Comparison of ENCODE assay signal across 8 mouse cellular contexts in genomic region chr19:3906326-3906725, GRCm38 (mm10). TPM values are rescaled to one million over a fixed set of nuclear protein-coding genes. Genes with fewer than 3 reads are reported as not detected.
DNase-seq lines count a peak whose midpoint lies in the region; ATAC-seq and TF ChIP-seq lines count a peak whose summit lies in the region.

No protein-coding gene starts in this region.

- TF ChIP-seq POLR2A in liver, adult 2 months (IDR thresholded peaks at IDR 0.05; ENCODE audit: extremely low read depth, insufficient read depth, low read length) = no peak
- TF ChIP-seq POLR2A in bone marrow macrophage, adult 2 months (IDR thresholded peaks at IDR 0.05; ENCODE audit: borderline replicate concordance, low read depth, low read length) = no peak

- no peaks in the 10 kb centered on the region for H3K9me3 ChIP-seq in intestine, embryonic 15.5 days
- H3K9me3 ChIP-seq in neural tube, embryonic 12.5 days = no peaks in the 10 kb centered on the region

- H3K4me1 ChIP-seq in liver, adult 2 months (ENCODE audit: control insufficient read depth, insufficient read depth, low read length) = peaks cover 14% of the 10 kb centered on the region
- peaks cover 57% of the 10 kb centered on the region for H3K4me1 ChIP-seq in bone marrow macrophage, adult 2 months (ENCODE audit: control insufficient read depth, insufficient read depth, low read length)
- peaks cover 34% of the 10 kb centered on the region for H3K4me1 ChIP-seq in intestine, embryonic 15.5 days (replicated peaks)
- peaks cover 19% of the 10 kb centered on the region for H3K4me1 ChIP-seq in neural tube, embryonic 12.5 days

- peak overlapping the region; percentile 76 for H3K27ac ChIP-seq in liver, adult 2 months (replicated peaks; ENCODE audit: insufficient read depth, low read depth, low read length)
- peak overlapping the region; percentile 95 for H3K27ac ChIP-seq in bone marrow macrophage, adult 2 months (ENCODE audit: insufficient read depth, low read depth, low read length)
- H3K27ac ChIP-seq in intestine, embryonic 15.5 days = peak overlapping the region; percentile 79
- no peak overlapping the region for H3K27ac ChIP-seq in neural tube, embryonic 12.5 days

- no peak for TF ChIP-seq CTCF in liver, adult 2 months (IDR thresholded peaks at IDR 0.05; ENCODE audit: low read depth, low read length)
- no peak for TF ChIP-seq CTCF in bone marrow macrophage, adult 2 months (IDR thresholded peaks at IDR 0.05; ENCODE audit: low read depth, low read length)

- H3K4me3 ChIP-seq in liver, adult 2 months (ENCODE audit: insufficient read depth, low read depth, low read length) = peak overlapping the region; percentile 88
- peak overlapping the region; percentile 94 for H3K4me3 ChIP-seq in bone marrow macrophage, adult 2 months (ENCODE audit: insufficient read depth, low read length)
- peak overlapping the region; percentile 60 for H3K4me3 ChIP-seq in intestine, embryonic 15.5 days (replicated peaks)
- peak overlapping the region; percentile 42 for H3K4me3 ChIP-seq in neural tube, embryonic 12.5 days

- 3% methylated on average over 10 of the region's 10 CpGs for WGBS in liver, adult 2 months
- 26% methylated on average over 10 of the region's 10 CpGs for WGBS in intestine, embryonic 15.5 days
- WGBS in neural tube, embryonic 12.5 days = 48% methylated on average over 10 of the region's 10 CpGs

- no peak for ATAC-seq in intestine, embryonic 15.5 days
- 0 out of 2 replicates have a peak, but pooled peaks have one; percentile 5 for ATAC-seq in neural tube, embryonic 12.5 days (ENCODE audit: low FRiP score, low read depth)

- H3K79me2 ChIP-seq in liver, adult 2 months (ENCODE audit: control insufficient read depth, insufficient read depth, low read length) = peaks cover 4% of the 10 kb centered on the region; the same call in 1 of the 2 replicates

- H3K4me2 ChIP-seq in intestine, embryonic 15.5 days (replicated peaks) = peak overlapping the region; percentile 85
- H3K4me2 ChIP-seq in neural tube, embryonic 12.5 days (replicated peaks) = peak overlapping the region; percentile 77

- no peaks in the 10 kb centered on the region for H3K27me3 ChIP-seq in liver, adult 2 months (ENCODE audit: control insufficient read depth, insufficient read depth, low read length)
- H3K27me3 ChIP-seq in intestine, embryonic 15.5 days (replicated peaks) = no peaks in the 10 kb centered on the region
- H3K27me3 ChIP-seq in neural tube, embryonic 12.5 days (replicated peaks) = no peaks in the 10 kb centered on the region

- peak overlapping the region; percentile 89 for H3K9ac ChIP-seq in liver, adult 2 months (ENCODE audit: low read depth, low read length)
- H3K9ac ChIP-seq in intestine, embryonic 15.5 days = peak overlapping the region; percentile 71
- H3K9ac ChIP-seq in neural tube, embryonic 12.5 days = peak overlapping the region; percentile 60

- H3K36me3 ChIP-seq in liver, adult 2 months (ENCODE audit: control insufficient read depth, insufficient read depth, low read length) = peaks cover 3% of the 10 kb centered on the region; the same call in 1 of the 2 replicates
- H3K36me3 ChIP-seq in intestine, embryonic 15.5 days = peaks cover 40% of the 10 kb centered on the region
- H3K36me3 ChIP-seq in neural tube, embryonic 12.5 days = peaks cover 42% of the 10 kb centered on the region

- DNase-seq in liver, adult 2 months (ENCODE audit: extremely low read depth, low read depth, low spot score) = no peak
- no peak for DNase-seq in liver
- no peak for DNase-seq in adrenal gland, adult 2 months
- DNase-seq in retina, embryonic 14.5 days (ENCODE audit: low spot score) = no peak
- DNase-seq in gastrocnemius, postnatal 10 days = no peak

RNA-seq across cellular contexts. Expression of gene Tcirg1, which starts 0.6 kb away (rescaled TPM):
- 34.3 and 35.6 TPM in 2 replicates for total RNA-seq in liver, adult 2 months (2014; rRNA removed)
- 76.3 and 123 TPM in 2 replicates for polyA plus RNA-seq in liver, adult 2 months (2012; rRNA removed)
- 488 and 518 TPM in 2 replicates for polyA plus RNA-seq in bone marrow macrophage, adult 2 months (2012; ENCODE audit: insufficient read depth, insufficient read length, missing spikeins)
- 50.9 and 56.3 TPM in 2 replicates for polyA plus RNA-seq in intestine, embryonic 15.5 days (2015; fragmentation: Nextera tagmentation; extraction: Ambion mirVana)
- 19.7 and 22.0 TPM in 2 replicates for polyA plus RNA-seq in neural tube, embryonic 12.5 days (2016; fragmentation: Nextera tagmentation; extraction: Ambion mirVana)
- total RNA-seq in adrenal gland, adult 2 months (2021) = 10 to 100 TPM; 63.5 to 84.6 TPM
- 181 and 204 TPM in 2 replicates for polyA plus RNA-seq in adrenal gland, adult 2 months (2012; rRNA removed)
- total RNA-seq in gastrocnemius, postnatal 10 days (2021) = 10 to 100 TPM; 13.6 to 31.1 TPM

RNA-seq across cellular contexts. Expression of gene Ndufs8, which starts 6.2 kb away (rescaled TPM):
- total RNA-seq in liver, adult 2 months (2014; rRNA removed) = 197 and 213 TPM in 2 replicates
- 266 and 295 TPM in 2 replicates for polyA plus RNA-seq in liver, adult 2 months (2012; rRNA removed)
- polyA plus RNA-seq in bone marrow macrophage, adult 2 months (2012; ENCODE audit: insufficient read depth, insufficient read length, missing spikeins) = 80.5 and 85.1 TPM in 2 replicates
- 342 and 413 TPM in 2 replicates for polyA plus RNA-seq in intestine, embryonic 15.5 days (2015; fragmentation: Nextera tagmentation; extraction: Ambion mirVana)
- polyA plus RNA-seq in neural tube, embryonic 12.5 days (2016; fragmentation: Nextera tagmentation; extraction: Ambion mirVana) = 226 and 234 TPM in 2 replicates
- total RNA-seq in adrenal gland, adult 2 months (2021) = 100 to 1,000 TPM; 376 to 380 TPM
- 391 and 420 TPM in 2 replicates for polyA plus RNA-seq in adrenal gland, adult 2 months (2012; rRNA removed)
- 100 to 1,000 TPM; 181 to 205 TPM for total RNA-seq in gastrocnemius, postnatal 10 days (2021)

RNA-seq across cellular contexts. Expression of gene Aldh3b1, which starts 23.3 kb away (rescaled TPM):
- total RNA-seq in liver, adult 2 months (2014; rRNA removed) = 2.9 and 3.3 TPM in 2 replicates
- polyA plus RNA-seq in liver, adult 2 months (2012; rRNA removed) = 1.9 and 4.0 TPM in 2 replicates
- 83.9 and 85.6 TPM in 2 replicates for polyA plus RNA-seq in bone marrow macrophage, adult 2 months (2012; ENCODE audit: insufficient read depth, insufficient read length, missing spikeins)
- polyA plus RNA-seq in intestine, embryonic 15.5 days (2015; fragmentation: Nextera tagmentation; extraction: Ambion mirVana) = 2.3 and 2.4 TPM in 2 replicates
- polyA plus RNA-seq in neural tube, embryonic 12.5 days (2016; fragmentation: Nextera tagmentation; extraction: Ambion mirVana) = 0.84 and 0.87 TPM in 2 replicates
- total RNA-seq in adrenal gland, adult 2 months (2021) = 100 to 1,000 TPM in 1 of 2 experiments, 10 to 100 TPM in 1; 26.6 to 136 TPM
- polyA plus RNA-seq in adrenal gland, adult 2 months (2012; rRNA removed) = 115 and 188 TPM in 2 replicates
- total RNA-seq in gastrocnemius, postnatal 10 days (2021) = 1 to 10 TPM; 4.2 to 5.7 TPM

RNA-seq across cellular contexts. Expression of gene Unc93b1, which starts 28.7 kb away (rescaled TPM):
- 41.1 and 41.5 TPM in 2 replicates for total RNA-seq in liver, adult 2 months (2014; rRNA removed)
- 68.9 and 102 TPM in 2 replicates for polyA plus RNA-seq in liver, adult 2 months (2012; rRNA removed)
- polyA plus RNA-seq in bone marrow macrophage, adult 2 months (2012; ENCODE audit: insufficient read depth, insufficient read length, missing spikeins) = 1,272 and 1,428 TPM in 2 replicates
- polyA plus RNA-seq in intestine, embryonic 15.5 days (2015; fragmentation: Nextera tagmentation; extraction: Ambion mirVana) = 20.2 and 21.8 TPM in 2 replicates
- 8.4 and 11.1 TPM in 2 replicates for polyA plus RNA-seq in neural tube, embryonic 12.5 days (2016; fragmentation: Nextera tagmentation; extraction: Ambion mirVana)
- total RNA-seq in adrenal gland, adult 2 months (2021) = 10 to 100 TPM; 48.3 to 59.2 TPM
- polyA plus RNA-seq in adrenal gland, adult 2 months (2012; rRNA removed) = 180 and 186 TPM in 2 replicates
- total RNA-seq in gastrocnemius, postnatal 10 days (2021) = 10 to 100 TPM; 19.6 to 20.1 TPM

RNA-seq across cellular contexts. Expression of gene Aldh3b3, which starts 52.1 kb away (rescaled TPM):
- 0.74 and 1.7 TPM in 2 replicates for total RNA-seq in liver, adult 2 months (2014; rRNA removed)
- polyA plus RNA-seq in liver, adult 2 months (2012; rRNA removed) = 6.4 and 7.7 TPM in 2 replicates
- polyA plus RNA-seq in bone marrow macrophage, adult 2 months (2012; ENCODE audit: insufficient read depth, insufficient read length, missing spikeins) = not detected in 2 replicates
- polyA plus RNA-seq in intestine, embryonic 15.5 days (2015; fragmentation: Nextera tagmentation; extraction: Ambion mirVana) = not detected in 2 replicates
- polyA plus RNA-seq in neural tube, embryonic 12.5 days (2016; fragmentation: Nextera tagmentation; extraction: Ambion mirVana) = not detected in 2 replicates
- total RNA-seq in adrenal gland, adult 2 months (2021) = under 1 TPM; 0.38 to 0.63 TPM
- polyA plus RNA-seq in adrenal gland, adult 2 months (2012; rRNA removed) = 0.43 and 0.54 TPM in 2 replicates
- total RNA-seq in gastrocnemius, postnatal 10 days (2021) = not detected

Comparison
In these comparisons a context has a peak if more than half of its experiments do, and no peak if none do; other contexts are left out.
1. H3K4me3 ChIP-seq: peak in every context shown above with its lines; median percentile 94 in bone marrow macrophage, adult 2 months; 88 in liver, adult 2 months; 60 in intestine, embryonic 15.5 days; 42 in neural tube, embryonic 12.5 days.
2. RNA of gene Aldh3b1, which starts 23.3 kb away (polyA plus RNA-seq): 115 to 188 TPM in adrenal gland, adult 2 months and 83.9 to 85.6 TPM in bone marrow macrophage, adult 2 months; 1.9 to 4.0 TPM in liver, adult 2 months, 2.3 to 2.4 TPM in intestine, embryonic 15.5 days and 0.84 to 0.87 TPM in neural tube, embryonic 12.5 days; every median in the first group is over 10 times any median in the second.
3. Peak in every context shown above with its lines, with median percentiles within 50 percentile points of each other: H3K9ac ChIP-seq.